Mouse (Mus musculus) MEL (cell line): ENCODE measurements around the gene Dnase1l3. TPM values are rescaled to one million over a fixed set of nuclear protein-coding genes. Genes with fewer than 3 reads are reported as not detected.

Experiments used
- DNase-seq: peaks from one replicate; pipeline ENCODE4 v3.0.0; 2011; ENCODE audit warnings: low read depth, low spot score
- H3K27ac ChIP-seq: 2 replicates; pipeline ENCODE4 v1.5.1; 2012; ENCODE audit warnings: low read depth, mild to moderate bottlenecking, control low read depth, low read length, moderate library complexity; ENCODE audit not compliant: control insufficient read depth
- H3K27me3 ChIP-seq, 2 experiments: fragments of 150-350 bp in 1 of 2; sonication (generic) in 1 of 2; 2 replicates each; pipeline ENCODE4 v1.6.1; 2012; ENCODE audit warnings: low read length in 2 of 2, mild to moderate bottlenecking in 2 of 2, improper control_type of control experiment in 1 of 2, moderate library complexity in 1 of 2; ENCODE audit not compliant: insufficient read depth in 2 of 2, control insufficient read depth in 1 of 2
- H3K36me3 ChIP-seq, 2 experiments: 2 replicates each; pipeline ENCODE4 v1.6.1; 2012 to 2014; ENCODE audit warnings: low read length in 2 of 2, improper control_type of control experiment in 1 of 2, inconsistent platforms in 1 of 2, mild to moderate bottlenecking in 1 of 2; ENCODE audit not compliant: insufficient read depth in 2 of 2, control insufficient read depth in 1 of 2
- H3K4me1 ChIP-seq, 2 experiments: fragments of 150-350 bp in 1 of 2; sonication (generic) in 1 of 2; 2 replicates each; pipeline ENCODE4 v1.6.1; 2012; ENCODE audit warnings: low read length in 2 of 2, improper control_type of control experiment in 1 of 2, mild to moderate bottlenecking in 1 of 2; ENCODE audit not compliant: insufficient read depth in 2 of 2, control insufficient read depth in 1 of 2
- H3K4me3 ChIP-seq, 2 experiments: fragments of 150-350 bp in 1 of 2; sonication (generic) in 1 of 2; 2 replicates each; pipeline ENCODE4 v1.5.1; 2012; ENCODE audit warnings: low read depth in 2 of 2, low read length in 2 of 2, mild to moderate bottlenecking in 2 of 2, moderate library complexity in 2 of 2, control low read depth in 1 of 2, improper control_type of control experiment in 1 of 2; ENCODE audit not compliant: control insufficient read depth in 1 of 2, insufficient read depth in 1 of 2
- H3K79me2 ChIP-seq: 2 replicates; pipeline ENCODE4 v1.6.1; 2012; ENCODE audit warnings: mild to moderate bottlenecking, low read length, moderate library complexity; ENCODE audit not compliant: control insufficient read depth, poor library complexity, insufficient read depth
- H3K9ac ChIP-seq: 2 replicates; pipeline ENCODE4 v1.6.1; 2012; ENCODE audit warnings: low read depth, mild to moderate bottlenecking, control low read depth, low read length, moderate library complexity; ENCODE audit not compliant: control insufficient read depth, poor library complexity, severe bottlenecking
- H3K9me3 ChIP-seq: fragments of 150-350 bp; sonication (generic); replicated peaks from 2 replicates; pipeline ENCODE4 v1.6.1; 2012; ENCODE audit warnings: mild to moderate bottlenecking, low read length, improper control_type of control experiment, moderate library complexity; ENCODE audit not compliant: insufficient read depth
- CTCF ChIP-seq, 3 experiments: IDR thresholded peaks in 2 of 3; conservative IDR thresholded peaks in 1 of 3; 2 replicates each; pipeline ENCODE4 v1.5.1; 2011 to 2012; ENCODE audit warnings: low read length in 3 of 3, low read depth in 2 of 3, mild to moderate bottlenecking in 2 of 3, improper control_type of control experiment in 1 of 3, inconsistent platforms in 1 of 3, mixed read lengths in 1 of 3, moderate library complexity in 1 of 3; ENCODE audit not compliant: control insufficient read depth in 1 of 3, insufficient read depth in 1 of 3, poor library complexity in 1 of 3, severe bottlenecking in 1 of 3
- ELF1 ChIP-seq: IDR thresholded peaks from 2 replicates; pipeline ENCODE4 v1.6.1; 2014; ENCODE audit warnings: low read depth, mild to moderate bottlenecking, inconsistent platforms, low read length, improper control_type of control experiment, moderate library complexity
- EP300 ChIP-seq, 2 experiments: IDR thresholded peaks; 2 replicates each; pipeline ENCODE4 v1.6.1; 2011; ENCODE audit warnings: improper control_type of control experiment in 2 of 2, low read length in 2 of 2, low read depth in 1 of 2, mild to moderate bottlenecking in 1 of 2
- ETS1 ChIP-seq: IDR thresholded peaks from 2 replicates; pipeline ENCODE4 v1.6.1; 2012; ENCODE audit warnings: low read depth, mild to moderate bottlenecking, inconsistent platforms, low read length, improper control_type of control experiment, moderate library complexity
- GABPA ChIP-seq: IDR thresholded peaks from 2 replicates; pipeline ENCODE4 v1.6.1; 2012; ENCODE audit warnings: low read depth, mild to moderate bottlenecking, inconsistent platforms, low read length, improper control_type of control experiment, moderate library complexity
- GATA1 ChIP-seq: IDR thresholded peaks from 2 replicates; pipeline ENCODE4 v1.6.1; 2011; ENCODE audit warnings: low read depth, low read length, improper control_type of control experiment
- HCFC1 ChIP-seq: IDR thresholded peaks from 2 replicates; pipeline ENCODE4 v1.6.1; 2012; ENCODE audit warnings: low read depth, mild to moderate bottlenecking, inconsistent platforms, low read length, improper control_type of control experiment, moderate library complexity
- KAT2A ChIP-seq: conservative IDR thresholded peaks from 2 replicates; pipeline ENCODE4 v1.6.1; 2012; ENCODE audit warnings: low read depth, low read length, improper control_type of control experiment, inconsistent platforms
- MAFK ChIP-seq: IDR thresholded peaks from 2 replicates; pipeline ENCODE4 v1.6.1; 2011; ENCODE audit warnings: low read depth, mild to moderate bottlenecking, low read length, improper control_type of control experiment, borderline replicate concordance
- MAX ChIP-seq: IDR thresholded peaks from 2 replicates; pipeline ENCODE4 v1.6.1; 2011; ENCODE audit warnings: low read length, improper control_type of control experiment
- MXI1 ChIP-seq: IDR thresholded peaks from 2 replicates; pipeline ENCODE4 v1.6.1; 2011; ENCODE audit warnings: mild to moderate bottlenecking, low read depth, low read length, improper control_type of control experiment
- MYC ChIP-seq: IDR thresholded peaks from 2 replicates; pipeline ENCODE4 v1.6.1; 2011; ENCODE audit warnings: low read depth, mild to moderate bottlenecking, low read length, improper control_type of control experiment, moderate library complexity
- NELFE ChIP-seq: IDR thresholded peaks from 2 replicates; pipeline ENCODE4 v1.6.1; 2011; ENCODE audit warnings: low read depth, low read length, improper control_type of control experiment
- NRF1 ChIP-seq: IDR thresholded peaks from 2 replicates; pipeline ENCODE4 v1.6.1; 2014; ENCODE audit warnings: low read depth, mild to moderate bottlenecking, inconsistent platforms, low read length, improper control_type of control experiment, moderate library complexity; ENCODE audit not compliant: poor library complexity, insufficient read depth, severe bottlenecking
- POLR2A ChIP-seq, 2 experiments: IDR thresholded peaks; 2 replicates each; pipeline ENCODE4 v1.6.1; 2011 to 2012; ENCODE audit warnings: low read length in 2 of 2, mild to moderate bottlenecking in 2 of 2, control low read depth in 1 of 2, improper control_type of control experiment in 1 of 2, low read depth in 1 of 2, moderate library complexity in 1 of 2; ENCODE audit not compliant: control insufficient read depth in 1 of 2, insufficient read depth in 1 of 2, poor library complexity in 1 of 2
- POLR2AphosphoS2 ChIP-seq: IDR thresholded peaks from 2 replicates; pipeline ENCODE4 v1.6.1; 2011; ENCODE audit warnings: low read length, improper control_type of control experiment
- RAD21 ChIP-seq: IDR thresholded peaks from 2 replicates; pipeline ENCODE4 v1.6.1; 2011; ENCODE audit warnings: mild to moderate bottlenecking, low read depth, low read length, improper control_type of control experiment
- RCOR1 ChIP-seq: IDR thresholded peaks from 2 replicates; pipeline ENCODE4 v1.6.1; 2012; ENCODE audit warnings: low read depth, mild to moderate bottlenecking, inconsistent platforms, low read length, improper control_type of control experiment
- SMC3 ChIP-seq: IDR thresholded peaks from 2 replicates; pipeline ENCODE4 v1.6.1; 2011; ENCODE audit warnings: low read depth, low read length, improper control_type of control experiment
- TBP ChIP-seq: IDR thresholded peaks from 2 replicates; pipeline ENCODE4 v1.8.0; 2011; ENCODE audit warnings: low read depth, low read length, improper control_type of control experiment
- TCF12 ChIP-seq: IDR thresholded peaks from 2 replicates; pipeline ENCODE4 v1.6.1; 2014; ENCODE audit warnings: low read depth, mild to moderate bottlenecking, inconsistent platforms, low read length, improper control_type of control experiment, moderate library complexity
- UBTF ChIP-seq: IDR thresholded peaks from 2 replicates; pipeline ENCODE4 v1.6.1; 2012; ENCODE audit warnings: low read depth, mild to moderate bottlenecking, inconsistent platforms, low read length, improper control_type of control experiment, moderate library complexity, borderline replicate concordance; ENCODE audit not compliant: insufficient read depth
- USF2 ChIP-seq, 2 experiments: IDR thresholded peaks; 2 replicates each; pipeline ENCODE4 v1.6.1; 2011 to 2012; ENCODE audit warnings: improper control_type of control experiment in 2 of 2, low read length in 2 of 2, borderline replicate concordance in 1 of 2, inconsistent platforms in 1 of 2, low read depth in 1 of 2, mild to moderate bottlenecking in 1 of 2; ENCODE audit not compliant: insufficient read depth in 1 of 2
- ZKSCAN1 ChIP-seq: IDR thresholded peaks from 2 replicates; pipeline ENCODE4 v1.6.1; 2012; ENCODE audit warnings: low read depth, mild to moderate bottlenecking, inconsistent platforms, low read length, improper control_type of control experiment, moderate library complexity
- ZMIZ1 ChIP-seq: IDR thresholded peaks from 2 replicates; pipeline ENCODE4 v1.6.1; 2012; ENCODE audit warnings: low read depth, mild to moderate bottlenecking, inconsistent platforms, low read length, improper control_type of control experiment, moderate library complexity
- polyA plus RNA-seq, 2 experiments: library from polyadenylated mRNA; stranded (reverse) in 1 of 2; unstranded in 1 of 2; fragments of >175 nt in 1 of 2; fragments of >200 nt in 1 of 2; gene quantifications; 2 replicates each; pipeline versions ENCODE4 v1.2.1 to v1.2.4; 2012; ENCODE audit warnings: low replicate concordance in 2 of 2, low read depth in 1 of 2; ENCODE audit not compliant: insufficient read length in 2 of 2, insufficient read depth in 1 of 2, missing spikeins in 1 of 2
- total RNA-seq: library from RNA; depleted of rRNA; stranded (reverse); fragments of 300-350 nt; gene quantifications from 2 replicates; pipeline ENCODE4 v1.2.3, GENCODE M21; 2012

Gene Dnase1l3
- total and polyA plus RNA-seq, 3 experiments, result not detected

GRCm38 (mm10) chr14:7977471-7977870 lies 16.9 kb downstream of the Dnase1l3 start:
- Histone ChIP-seq H3K36me3 (no peaks in the 10 kb centered on the region), H3K27me3 (no peaks in the 10 kb centered on the region), H3K9me3 (no peaks in the 10 kb centered on the region), H3K9ac (no peak overlapping the region), H3K27ac (no peak overlapping the region), H3K79me2 (no peaks in the 10 kb centered on the region), H3K4me1 (no peaks in the 10 kb centered on the region), H3K4me3 (no peak overlapping the region)
- TF ChIP-seq USF2 (IDR thresholded peaks at IDR 0.05; ENCODE audit: borderline replicate concordance in 1 of 2, insufficient read depth in 1 of 2, low read depth in 1 of 2, low read length in 2 of 2) (no peak), GABPA (no peak), HCFC1 (no peak), CTCF (IDR thresholded peaks at IDR 0.05 in 2 of 3, conservative IDR thresholded peaks at IDR 0.05 in 1 of 3; ENCODE audit: control insufficient read depth in 1 of 3, insufficient read depth in 1 of 3, low read depth in 2 of 3, low read length in 3 of 3, poor library complexity in 1 of 3, severe bottlenecking in 1 of 3) (no peak), KAT2A (no peak), EP300 (IDR thresholded peaks at IDR 0.05; ENCODE audit: low read depth in 1 of 2, low read length in 2 of 2) (no peak), TBP (no peak), MAFK (no peak), ETS1 (no peak), POLR2AphosphoS2 (no peak), MYC (no peak), ZMIZ1 (no peak), SMC3 (no peak), GATA1 (no peak), UBTF (no peak), ELF1 (no peak), MAX (no peak), RAD21 (no peak), POLR2A (IDR thresholded peaks at IDR 0.05; ENCODE audit: control insufficient read depth in 1 of 2, insufficient read depth in 1 of 2, low read depth in 1 of 2, low read length in 2 of 2, poor library complexity in 1 of 2) (no peak)
- DNase-seq, result no peak

GRCm38 (mm10) chr14:7975177-7975576 lies 19.2 kb downstream of the Dnase1l3 start:
- TF ChIP-seq POLR2AphosphoS2, result no peak
- no peak for TF ChIP-seq HCFC1
- no peak for TF ChIP-seq GATA1
- no peak for TF ChIP-seq ZKSCAN1
- TF ChIP-seq ZMIZ1, result no peak
- TF ChIP-seq MXI1, result no peak
- TF ChIP-seq UBTF, result no peak
- TF ChIP-seq TBP, result no peak
- no peak for TF ChIP-seq NELFE
- TF ChIP-seq KAT2A, result no peak
- TF ChIP-seq MAX, result no peak
- no peak for TF ChIP-seq RCOR1
- TF ChIP-seq USF2 (IDR thresholded peaks at IDR 0.05; ENCODE audit: borderline replicate concordance in 1 of 2, insufficient read depth in 1 of 2, low read depth in 1 of 2, low read length in 2 of 2), result no peak
- no peak for TF ChIP-seq TCF12
- TF ChIP-seq NRF1, result no peak
- H3K9ac ChIP-seq, result no peak overlapping the region
- no peaks in the 10 kb centered on the region for H3K4me1 ChIP-seq

More at GRCm38 (mm10) chr14:7975177-7975576, 19.2 kb downstream of the Dnase1l3 start:
- no peak overlapping the region for H3K27ac ChIP-seq
- H3K4me3 ChIP-seq, result no peak overlapping the region
- H3K9me3 ChIP-seq, result no peaks in the 10 kb centered on the region
- DNase-seq, result no peak
- peaks cover 0 to 2% of the 10 kb centered on the region in 2 experiments; a peak in 1 of 4 replicates for H3K27me3 ChIP-seq
- H3K79me2 ChIP-seq, result no peaks in the 10 kb centered on the region
- H3K36me3 ChIP-seq, result no peaks in the 10 kb centered on the region
